Mouse (Mus musculus): ENCODE results near the gene Lce1d. TPM values are rescaled to one million over a fixed set of nuclear protein-coding genes. Genes with fewer than 3 reads are reported as not detected.
"Not testable (repeated sequence)": the region's sequence is repeated elsewhere in the genome, so short reads cannot be mapped to it uniquely, and the experiment has no call there.

The Lce1d gene
- not detected in 2 replicates for polyA plus RNA-seq (2015; fragmentation: Nextera tagmentation; extraction: Ambion mirVana)

DNA sequence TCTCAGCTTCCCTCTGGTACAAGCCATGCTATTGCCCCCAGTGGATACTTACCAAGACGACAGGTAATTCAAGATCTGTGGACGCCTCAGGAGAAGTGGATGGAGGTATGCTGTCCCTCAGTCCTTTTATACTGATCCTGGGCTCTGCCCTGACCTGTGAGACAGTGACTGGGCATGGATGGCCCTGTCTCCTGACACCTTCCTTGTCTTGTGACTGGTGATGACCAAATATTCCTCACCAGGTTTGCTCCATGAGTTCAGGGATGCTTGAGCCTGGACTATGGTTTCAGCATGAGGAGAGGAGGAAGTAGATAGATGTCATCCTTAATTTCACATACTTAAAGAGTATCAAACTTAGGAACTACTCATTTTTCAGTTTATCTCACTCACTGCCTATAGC, at the start of gene Lce1d:
Gene Lce1d, minus strand, starts transcription at position 101 of the 400 bp plus-strand sequence.
- H3K4me2 ChIP-seq (replicated peaks): no peak within 1 kb of the TSS
- no peak within 1 kb of the TSS for H3K9ac ChIP-seq (replicated peaks)
- WGBS: 67% methylated on average over 2 of the region's 2 CpGs
- no peaks in the 10 kb centered on the region for H3K9me3 ChIP-seq
- no peaks in the 10 kb centered on the region for H3K36me3 ChIP-seq
- ATAC-seq (replicated peaks): no peak
- H3K27ac ChIP-seq (replicated peaks): no peak within 1 kb of the TSS
- H3K4me3 ChIP-seq: no peak within 1 kb of the TSS
- H3K27me3 ChIP-seq: no peaks in the 10 kb centered on the region
- H3K4me1 ChIP-seq: no peaks in the 10 kb centered on the region

DNA sequence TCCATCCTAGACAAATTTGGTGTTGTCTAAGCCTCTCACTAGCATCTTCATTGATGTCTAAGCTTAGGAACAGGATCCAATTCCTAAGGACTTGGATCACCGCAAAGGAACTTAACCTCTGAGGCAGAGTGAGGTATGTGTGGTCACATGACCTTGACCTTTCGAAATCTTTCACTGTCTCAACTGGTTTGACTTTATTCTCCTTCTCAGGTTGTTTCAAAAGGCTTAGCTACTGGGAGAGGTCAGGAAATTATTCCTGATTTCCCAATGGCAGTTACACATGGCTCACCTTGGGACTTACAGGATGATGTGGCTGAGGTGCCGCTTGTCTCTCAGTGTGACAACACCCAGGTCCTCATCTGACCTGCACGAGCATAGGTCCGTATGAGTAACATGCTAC, 35.6 kb upstream of the Lce1d start:
- Histone ChIP-seq H3K27ac (replicated peaks) (no peak overlapping the region), H3K9me3 (no peaks in the 10 kb centered on the region)
- WGBS: 94% methylated on average over 5 of the region's 5 CpGs

DNA sequence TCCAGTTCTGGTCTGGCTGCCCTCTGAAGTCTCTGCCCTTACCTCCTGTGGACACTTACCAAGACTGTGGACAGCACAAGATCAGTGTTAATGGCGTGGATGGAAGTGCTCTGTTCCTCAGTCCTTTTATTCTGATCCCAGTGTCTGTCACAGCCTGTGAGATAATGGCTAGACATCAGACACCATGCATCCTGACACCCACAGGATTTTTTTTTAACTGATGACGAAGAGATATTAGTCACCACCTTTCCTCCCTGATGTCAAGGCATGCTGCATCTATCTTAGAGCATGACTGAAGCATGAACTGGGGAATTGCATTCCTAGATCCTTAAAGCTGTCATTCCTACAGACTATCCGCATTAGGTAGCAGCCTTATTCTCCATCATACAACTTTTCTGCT, 33.2 kb upstream of the Lce1d start, which contains the start of gene Lce1f:
Gene Lce1f, minus strand, starts transcription at position 101 of the 400 bp plus-strand sequence.
- Histone ChIP-seq H3K9me3 (no peaks in the 10 kb centered on the region), H3K27ac (replicated peaks) (no peak within 1 kb of the TSS), H3K36me3 (no peaks in the 10 kb centered on the region), H3K4me1 (no peaks in the 10 kb centered on the region), H3K27me3 (no peaks in the 10 kb centered on the region), H3K4me3 (no peak within 1 kb of the TSS), H3K4me2 (replicated peaks) (no peak within 1 kb of the TSS), H3K9ac (replicated peaks) (no peak within 1 kb of the TSS)
- no peak for ATAC-seq (replicated peaks)
- 78% methylated on average over 3 of the region's 3 CpGs for WGBS

More for the DNA sequence above, 35.6 kb upstream of the Lce1d start:
- Histone ChIP-seq H3K9ac (replicated peaks) (no peak overlapping the region), H3K4me3 (no peak overlapping the region), H3K27me3 (no peaks in the 10 kb centered on the region), H3K4me1 (no peaks in the 10 kb centered on the region), H3K4me2 (replicated peaks) (no peak overlapping the region), H3K36me3 (no peaks in the 10 kb centered on the region)
- no peak for ATAC-seq (replicated peaks)

DNA sequence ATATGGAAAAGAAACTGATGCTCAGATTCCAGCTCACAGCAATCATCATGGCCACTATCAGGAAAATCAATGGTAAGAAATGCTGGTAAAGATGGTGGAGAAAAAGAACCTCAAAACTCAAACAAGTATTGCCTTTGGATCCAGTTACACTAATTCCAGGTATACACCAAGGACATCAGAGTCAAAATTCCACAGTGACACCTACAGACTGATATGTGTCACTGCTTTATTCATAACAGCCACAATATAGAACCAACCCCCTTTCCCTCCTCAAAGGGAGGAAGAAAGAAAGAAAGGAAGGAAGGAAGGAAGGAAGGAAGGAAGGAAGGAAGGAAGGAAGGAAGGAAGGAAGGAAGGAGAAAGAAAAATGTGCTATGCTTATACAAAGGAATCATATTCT, 28.1 kb upstream of the Lce1d start:
- H3K27me3 ChIP-seq: no peaks in the 10 kb centered on the region
- no peak overlapping the region for H3K27ac ChIP-seq (replicated peaks)
- H3K4me2 ChIP-seq (replicated peaks): no peak overlapping the region
- no peaks in the 10 kb centered on the region for H3K36me3 ChIP-seq
- H3K9me3 ChIP-seq: no peaks in the 10 kb centered on the region
- no peak overlapping the region for H3K4me3 ChIP-seq
- H3K9ac ChIP-seq (replicated peaks): no peak overlapping the region
- ATAC-seq (replicated peaks): no peak
- H3K4me1 ChIP-seq: no peaks in the 10 kb centered on the region

DNA sequence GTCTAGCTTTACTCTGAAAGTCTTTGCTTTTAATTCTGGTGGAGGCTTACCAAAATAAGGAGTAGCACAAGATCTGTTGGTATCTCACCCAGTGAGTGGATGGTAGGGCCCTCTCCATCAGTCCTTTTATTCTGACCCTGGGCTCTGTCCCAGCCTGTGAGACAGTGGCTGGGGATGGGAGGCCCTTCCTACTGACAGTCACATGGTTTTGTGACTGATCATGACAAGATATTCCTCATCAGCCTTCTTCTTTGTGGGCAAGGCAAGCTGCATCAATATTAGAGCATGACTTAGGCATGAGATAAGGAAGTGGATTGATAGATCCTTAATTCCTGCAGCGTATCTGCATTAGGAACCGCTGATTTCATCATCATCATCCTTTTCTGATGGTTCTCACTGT, 22.0 kb upstream of the Lce1d start, which contains the start of gene Lce1e:
Gene Lce1e, minus strand, starts transcription at position 101 of the 400 bp plus-strand sequence.
- WGBS: 95% methylated on average over 2 of the region's 2 CpGs

DNA sequence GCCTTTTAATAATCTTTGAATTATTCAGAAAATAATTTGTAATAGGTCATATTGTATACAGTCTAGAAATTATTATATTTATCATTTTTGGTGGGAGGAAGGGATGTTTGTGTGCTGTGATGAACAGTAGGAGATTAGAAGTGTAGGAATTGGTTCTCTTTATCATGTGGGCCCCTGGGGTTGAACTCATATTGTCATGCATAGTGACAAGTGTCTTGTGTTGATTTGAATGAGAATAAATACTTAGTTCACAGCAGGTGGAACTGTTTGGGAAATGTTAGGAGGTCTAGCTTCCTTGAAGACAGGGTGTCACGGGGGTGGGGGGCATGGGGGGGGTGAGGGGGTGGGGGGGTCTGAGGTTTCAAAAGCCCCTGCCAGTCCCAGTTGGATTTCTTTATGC, 7.6 kb upstream of the Lce1d start:
- Histone ChIP-seq H3K4me3 (no peak overlapping the region), H3K27ac (replicated peaks) (no peak overlapping the region), H3K9me3 (no peaks in the 10 kb centered on the region), H3K4me1 (no peaks in the 10 kb centered on the region), H3K27me3 (no peaks in the 10 kb centered on the region), H3K4me2 (replicated peaks) (no peak overlapping the region), H3K9ac (replicated peaks) (no peak overlapping the region), H3K36me3 (no peaks in the 10 kb centered on the region)
- 12% methylated on average over 1 of the region's 1 CpGs for WGBS
- no peak for ATAC-seq (replicated peaks)

More for the DNA sequence above, 22.0 kb upstream of the Lce1d start, which contains the start of gene Lce1e:
- H3K9me3 ChIP-seq: no peaks in the 10 kb centered on the region
- H3K36me3 ChIP-seq: no peaks in the 10 kb centered on the region
- H3K27me3 ChIP-seq: no peaks in the 10 kb centered on the region
- no peak for ATAC-seq (replicated peaks)
- H3K9ac ChIP-seq (replicated peaks): no peak within 1 kb of the TSS
- H3K27ac ChIP-seq (replicated peaks): no peak within 1 kb of the TSS
- no peak within 1 kb of the TSS for H3K4me2 ChIP-seq (replicated peaks)
- H3K4me1 ChIP-seq: no peaks in the 10 kb centered on the region
- no peak within 1 kb of the TSS for H3K4me3 ChIP-seq

DNA sequence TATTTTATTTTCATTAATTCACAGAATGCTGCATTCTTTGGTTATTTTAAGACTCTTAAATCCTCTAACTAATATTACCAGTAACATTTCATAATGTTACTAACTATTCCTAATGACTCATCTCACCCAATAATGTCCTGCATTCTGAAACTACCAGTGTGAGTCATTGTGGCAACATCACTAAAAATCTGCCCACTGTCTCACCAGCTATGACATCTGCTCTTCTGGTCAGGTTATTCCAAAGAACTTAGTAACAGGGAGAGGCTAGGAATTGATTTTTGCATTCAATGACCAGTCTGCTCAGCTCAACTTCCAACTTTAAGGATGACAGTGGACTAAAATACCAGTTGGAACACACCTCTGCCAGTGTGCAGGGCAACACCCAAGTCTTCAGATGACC, 4.7 kb upstream of the Lce1d start:
- Histone ChIP-seq H3K27ac (replicated peaks) (no peak overlapping the region), H3K27me3 (no peaks in the 10 kb centered on the region), H3K36me3 (no peaks in the 10 kb centered on the region), H3K4me2 (replicated peaks) (no peak overlapping the region), H3K4me1 (no peaks in the 10 kb centered on the region), H3K9me3 (no peaks in the 10 kb centered on the region), H3K4me3 (no peak overlapping the region), H3K9ac (replicated peaks) (no peak overlapping the region)
- no peak for ATAC-seq (replicated peaks)

DNA sequence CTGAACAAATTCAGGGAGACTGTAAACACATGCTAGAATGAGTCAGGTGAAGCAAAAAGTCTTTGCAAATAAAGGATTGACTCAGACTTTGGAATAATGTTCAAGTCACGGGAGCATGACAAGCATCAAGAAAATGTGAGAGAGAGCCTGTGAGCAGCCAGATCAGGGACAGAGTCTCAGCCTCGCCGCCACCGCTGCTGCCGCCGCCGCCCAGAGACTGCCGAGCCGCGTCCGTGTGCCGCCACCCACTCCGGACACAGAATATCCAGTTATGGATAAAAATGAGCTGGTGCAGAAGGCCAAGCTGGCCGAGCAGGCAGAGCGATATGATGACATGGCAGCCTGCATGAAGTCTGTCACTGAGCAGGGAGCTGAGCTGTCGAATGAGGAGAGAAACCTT, 2.1 kb upstream of the Lce1d start:
- H3K4me1 ChIP-seq; H3K27me3 ChIP-seq; H3K27ac ChIP-seq (replicated peaks); H3K9me3 ChIP-seq; H3K4me3 ChIP-seq; H3K9ac ChIP-seq (replicated peaks); H3K4me2 ChIP-seq (replicated peaks); H3K36me3 ChIP-seq; ATAC-seq (replicated peaks): not testable (repeated sequence)
- 88% methylated on average over 16 of the region's 16 CpGs for WGBS

DNA sequence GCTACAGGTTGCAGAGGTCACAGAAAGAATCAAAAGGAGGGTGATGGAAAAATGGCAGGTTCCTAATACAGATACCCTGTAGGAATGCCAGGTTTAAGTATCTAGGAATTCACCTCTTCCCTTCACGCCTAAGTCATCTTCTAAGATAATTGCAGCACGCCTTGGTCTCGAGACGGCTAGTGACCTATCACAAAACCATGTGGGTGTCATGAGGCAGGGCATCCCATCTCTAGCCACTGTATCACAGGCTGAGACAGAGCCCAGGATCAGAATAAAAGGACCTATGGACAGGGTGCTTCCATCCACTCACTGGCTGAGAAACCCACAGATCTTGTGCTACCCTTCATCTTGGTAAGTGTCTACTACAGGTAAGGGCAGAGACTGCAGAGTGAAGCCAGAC, 8.1 kb downstream of the Lce1d start, which contains the start of gene Lce1c:
Gene Lce1c, plus strand, starts transcription at position 301 of the 400 bp plus-strand sequence.
- Histone ChIP-seq H3K9me3 (no peaks in the 10 kb centered on the region), H3K36me3 (no peaks in the 10 kb centered on the region), H3K27me3 (no peaks in the 10 kb centered on the region), H3K4me3 (no peak within 1 kb of the TSS), H3K4me2 (replicated peaks) (no peak within 1 kb of the TSS), H3K4me1 (no peaks in the 10 kb centered on the region), H3K9ac (replicated peaks) (no peak within 1 kb of the TSS), H3K27ac (replicated peaks) (no peak within 1 kb of the TSS)
- 91% methylated on average over 4 of the region's 4 CpGs for WGBS
- ATAC-seq (replicated peaks): no peak

DNA sequence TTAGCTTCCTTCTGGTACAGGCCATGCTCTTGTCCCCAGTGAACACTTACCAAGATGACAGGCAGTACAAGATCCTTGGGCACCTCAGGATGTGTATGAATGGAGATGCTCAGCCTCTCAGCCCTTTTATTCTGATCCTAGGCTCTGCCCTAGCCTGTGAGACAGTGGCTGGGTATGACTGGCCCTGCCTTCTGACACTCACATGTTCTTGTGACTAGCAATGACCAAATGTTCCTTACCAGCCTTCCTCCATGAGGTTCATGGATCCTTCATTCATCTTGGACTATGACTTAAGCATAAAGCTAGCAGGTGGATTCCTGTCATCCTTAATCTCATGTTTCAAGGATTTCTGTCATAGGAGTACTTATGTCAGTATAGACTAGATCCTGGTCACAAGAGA, 16.8 kb downstream of the Lce1d start, which contains the start of gene Lce1a2:
Gene Lce1a2, minus strand, starts transcription at position 101 of the 400 bp plus-strand sequence.
- ATAC-seq (replicated peaks): no peak

DNA sequence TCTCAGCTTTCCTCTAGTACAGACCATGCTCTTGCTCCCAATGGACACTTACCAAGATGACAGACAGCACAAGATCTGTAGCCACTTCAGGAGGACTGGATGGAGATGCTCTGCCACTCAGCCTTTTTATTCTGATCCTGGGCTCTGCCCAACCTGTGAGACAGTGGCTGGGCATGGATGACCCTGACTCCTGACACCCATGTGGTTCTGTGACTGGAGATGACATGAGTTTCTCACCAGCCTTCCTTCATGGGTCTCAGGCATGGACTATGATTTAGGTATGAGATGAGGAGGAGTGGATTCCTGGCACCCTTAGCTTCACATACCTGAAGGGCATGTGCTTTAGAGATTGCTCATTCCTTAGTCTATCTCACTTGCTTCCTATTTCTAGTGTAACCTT, 30.2 kb downstream of the Lce1d start, which contains the start of gene Lce1b:
Gene Lce1b, minus strand, starts transcription at position 101 of the 400 bp plus-strand sequence.
- Histone ChIP-seq H3K4me3 (no peak within 1 kb of the TSS), H3K9ac (replicated peaks) (no peak within 1 kb of the TSS), H3K27ac (replicated peaks) (no peak within 1 kb of the TSS), H3K27me3 (no peaks in the 10 kb centered on the region), H3K9me3 (no peaks in the 10 kb centered on the region), H3K4me2 (replicated peaks) (no peak within 1 kb of the TSS), H3K36me3 (no peaks in the 10 kb centered on the region), H3K4me1 (no peaks in the 10 kb centered on the region)
- no peak for ATAC-seq (replicated peaks)

More for the DNA sequence above, 16.8 kb downstream of the Lce1d start, which contains the start of gene Lce1a2:
- Histone ChIP-seq H3K27ac (replicated peaks) (no peak within 1 kb of the TSS), H3K36me3 (no peaks in the 10 kb centered on the region), H3K4me1 (no peaks in the 10 kb centered on the region), H3K4me2 (replicated peaks) (no peak within 1 kb of the TSS), H3K9me3 (no peaks in the 10 kb centered on the region), H3K9ac (replicated peaks) (no peak within 1 kb of the TSS), H3K4me3 (no peak within 1 kb of the TSS), H3K27me3 (no peaks in the 10 kb centered on the region)

DNA sequence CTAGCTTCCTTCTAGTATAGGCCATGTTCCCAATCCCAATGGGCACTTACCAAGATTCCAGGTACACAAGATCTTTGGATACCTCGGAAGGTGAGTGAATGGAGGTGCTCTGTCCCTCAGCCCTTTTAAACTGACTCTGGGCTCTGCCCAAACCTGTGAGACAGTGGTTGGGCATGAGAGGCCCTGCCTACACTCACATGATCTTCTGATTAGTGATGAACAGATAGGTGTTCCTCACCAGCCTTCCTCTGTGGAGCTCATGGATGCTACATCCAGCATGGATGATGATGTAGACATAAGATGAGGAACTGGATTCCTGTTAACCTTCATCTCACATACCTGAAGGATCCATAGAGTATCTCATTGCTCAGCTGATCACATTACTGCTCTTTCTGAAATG, 38.8 kb downstream of the Lce1d start, which contains the start of gene Lce1a1:
Gene Lce1a1, minus strand, starts transcription at position 101 of the 400 bp plus-strand sequence.
- no peak within 1 kb of the TSS for H3K27ac ChIP-seq (replicated peaks)
- H3K9me3 ChIP-seq: no peaks in the 10 kb centered on the region
- H3K27me3 ChIP-seq: no peaks in the 10 kb centered on the region
- H3K36me3 ChIP-seq: no peaks in the 10 kb centered on the region
- no peak within 1 kb of the TSS for H3K9ac ChIP-seq (replicated peaks)
- no peaks in the 10 kb centered on the region for H3K4me1 ChIP-seq
- WGBS: 93% methylated on average over 1 of the region's 1 CpGs
- no peak within 1 kb of the TSS for H3K4me3 ChIP-seq
- no peak for ATAC-seq (replicated peaks)
- no peak within 1 kb of the TSS for H3K4me2 ChIP-seq (replicated peaks)

DNA sequence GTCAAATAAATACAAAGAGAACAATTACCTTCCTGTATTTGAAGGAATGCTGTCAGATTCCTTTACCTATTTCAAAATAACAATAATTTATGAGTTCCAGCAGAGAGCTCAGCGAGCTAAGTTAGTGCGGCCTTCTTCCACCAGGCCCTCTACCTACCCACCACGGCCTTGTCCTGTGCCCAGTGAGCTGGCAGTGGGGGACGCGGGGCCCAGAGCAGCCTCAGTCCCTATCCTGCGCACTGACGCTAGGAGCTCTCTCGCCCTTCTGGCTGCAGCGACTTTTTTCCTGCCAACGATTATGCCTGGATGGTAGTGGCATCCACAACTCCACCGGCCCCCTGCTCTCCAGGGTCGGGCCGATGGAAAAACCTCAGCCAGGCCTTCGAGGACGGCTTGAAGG, 47.2 kb downstream of the Lce1d start:
- Histone ChIP-seq H3K4me3 (no peak overlapping the region), H3K36me3 (no peaks in the 10 kb centered on the region), H3K4me2 (replicated peaks) (no peak overlapping the region), H3K9ac (replicated peaks) (no peak overlapping the region), H3K9me3 (no peaks in the 10 kb centered on the region), H3K27me3 (no peaks in the 10 kb centered on the region), H3K4me1 (peaks cover 7% of the 10 kb centered on the region), H3K27ac (replicated peaks) (no peak overlapping the region)
- 93% methylated on average over 15 of the region's 15 CpGs for WGBS
- no peak for ATAC-seq (replicated peaks)

All from forebrain, embryonic 15.5 days (tissue).